Mouse (Mus musculus) MEL (cell line): ENCODE measurements around the gene Hdac7.

Experiments used
- ELF1 ChIP-seq: IDR thresholded peaks from 2 replicates; pipeline ENCODE4 v1.6.1; 2014; ENCODE audit warnings: low read depth, mild to moderate bottlenecking, inconsistent platforms, low read length, improper control_type of control experiment, moderate library complexity
- MEF2A ChIP-seq: IDR thresholded peaks from 2 replicates; pipeline ENCODE4 v1.6.1; 2014; ENCODE audit warnings: low read depth, mild to moderate bottlenecking, inconsistent platforms, low read length, improper control_type of control experiment; ENCODE audit not compliant: poor library complexity, insufficient replicate concordance, severe bottlenecking; ENCODE audit errors: extremely low read depth
- ZC3H11A ChIP-seq: IDR thresholded peaks from 2 replicates; pipeline ENCODE4 v1.6.1; 2012; ENCODE audit warnings: low read depth, mild to moderate bottlenecking, inconsistent platforms, low read length, improper control_type of control experiment
- ZMIZ1 ChIP-seq: IDR thresholded peaks from 2 replicates; pipeline ENCODE4 v1.6.1; 2012; ENCODE audit warnings: low read depth, mild to moderate bottlenecking, inconsistent platforms, low read length, improper control_type of control experiment, moderate library complexity

GRCm38 (mm10) chr15:97748964-97749363 is 95.3 kb downstream of the Hdac7 start:
- TF ChIP-seq ZMIZ1 (no peak), ELF1 (no peak), ZC3H11A (no peak), MEF2A (no peak)
